Mouse (Mus musculus) stomach, postnatal 0 days (tissue): Measurements from ENCODE around the gene Foxp1.

Source experiments
- CTCF ChIP-seq: IDR thresholded peaks from 2 replicates; pipeline ENCODE4 v1.5.1; 2016; ENCODE audit warnings: antibody characterized with exemption, low read depth, mild to moderate bottlenecking, moderate library complexity
- EP300 ChIP-seq: optimal IDR thresholded peaks from 2 replicates; pipeline ENCODE3; 2016; ENCODE audit warnings: antibody characterized with exemption

GRCm38 (mm10) chr6:99532458-99532857, 9.9 kb upstream of the Foxp1 start:
- TF ChIP-seq EP300 (no peak), CTCF (no peak)
